Mouse (Mus musculus) stomach, embryonic 15.5 days (tissue): ENCODE data around the gene Rpl29. TPM values are rescaled to one million over a fixed set of nuclear protein-coding genes. Genes with fewer than 3 reads are reported as not detected.

Experiments used
- ATAC-seq: fragments of 200-750 bp; cut with Nextera tagmentation; 2 replicates; pipeline ENCODE4 v1.8.0; 2017; ENCODE audit warnings: low read depth, moderate number of reproducible peaks, moderate TSS enrichment; ENCODE audit not compliant: insufficient read depth, low FRiP score
- H3K27ac ChIP-seq: fragments of 300-500 bp; sonication (generic); 2 replicates; pipeline ENCODE4 v1.5.1; 2015; ENCODE audit warnings: mild to moderate bottlenecking, inconsistent platforms
- H3K27me3 ChIP-seq: fragments of 300-500 bp; sonication (generic); replicated peaks from 2 replicates; pipeline ENCODE4 v1.6.1; 2015; ENCODE audit warnings: inconsistent platforms
- H3K36me3 ChIP-seq: fragments of 300-500 bp; sonication (generic); 2 replicates; pipeline ENCODE4 v1.6.1; 2015; ENCODE audit warnings: inconsistent platforms
- H3K4me1 ChIP-seq: fragments of 300-500 bp; sonication (generic); 2 replicates; pipeline ENCODE4 v1.6.1; 2015; ENCODE audit warnings: inconsistent platforms
- H3K4me2 ChIP-seq: fragments of 300-500 bp; sonication (generic); 2 replicates; pipeline ENCODE4 v1.6.1; 2015; ENCODE audit warnings: mild to moderate bottlenecking, inconsistent platforms
- H3K4me3 ChIP-seq: fragments of 300-500 bp; sonication (generic); replicated peaks from 2 replicates; pipeline ENCODE4 v1.5.1; 2015; ENCODE audit warnings: inconsistent platforms
- H3K9ac ChIP-seq: fragments of 300-500 bp; sonication (generic); 2 replicates; pipeline ENCODE4 v1.6.1; 2015; ENCODE audit warnings: inconsistent platforms
- H3K9me3 ChIP-seq: fragments of 300-500 bp; sonication (generic); 2 replicates; pipeline ENCODE4 v1.6.1; 2016; ENCODE audit warnings: inconsistent platforms
- WGBS: fragments of 180-500 bp; shearing (Covaris S2); methylation state at CpG from one replicate; pipeline ENCODE4 v1.1.7; 2015; 5-methylcytosine and 5-hydroxymethylcytosine counted together
- polyA plus RNA-seq: library from polyadenylated mRNA; unstranded; fragments of >200 nt; fragmentation: Nextera tagmentation; extraction: Ambion mirVana; gene quantifications from 2 replicates; pipeline ENCODE4 v1.2.1, GENCODE M21; 2015

Gene Rpl29
- polyA plus RNA-seq, 1 experiment from 2014 or later: 805 TPM

DNA sequence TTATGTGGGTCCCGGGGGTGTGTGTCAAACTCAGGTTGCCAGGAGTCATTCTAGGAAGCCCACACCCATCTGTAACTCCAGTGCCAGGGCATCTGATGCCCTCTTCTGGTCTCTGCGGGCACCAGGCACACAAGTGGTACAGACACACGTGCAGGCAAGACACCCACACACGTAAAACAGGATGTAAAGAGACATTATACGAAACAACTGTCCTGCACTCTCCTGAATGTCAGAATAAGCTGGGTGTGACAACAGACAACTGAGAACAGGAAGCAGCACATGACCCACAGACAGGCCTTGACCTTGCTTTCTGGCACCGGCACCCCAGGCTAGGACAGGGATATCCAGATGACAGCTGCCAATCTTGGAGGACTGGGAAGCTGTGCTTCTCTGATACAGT lies 40.1 kb downstream of the Rpl29 start:
- Histone ChIP-seq H3K27me3 (peaks cover 6% of the 10 kb centered on the region; the same call in 1 of the 2 replicates), H3K4me2 (no peak overlapping the region), H3K4me3 (no peak overlapping the region), H3K9ac (no peak overlapping the region), H3K4me1 (peaks cover 27% of the 10 kb centered on the region), H3K9me3 (no peaks in the 10 kb centered on the region), H3K27ac (no peak overlapping the region), H3K36me3 (no peaks in the 10 kb centered on the region)
- 62% methylated on average over 6 of the region's 6 CpGs for WGBS
- ATAC-seq: no peak

DNA sequence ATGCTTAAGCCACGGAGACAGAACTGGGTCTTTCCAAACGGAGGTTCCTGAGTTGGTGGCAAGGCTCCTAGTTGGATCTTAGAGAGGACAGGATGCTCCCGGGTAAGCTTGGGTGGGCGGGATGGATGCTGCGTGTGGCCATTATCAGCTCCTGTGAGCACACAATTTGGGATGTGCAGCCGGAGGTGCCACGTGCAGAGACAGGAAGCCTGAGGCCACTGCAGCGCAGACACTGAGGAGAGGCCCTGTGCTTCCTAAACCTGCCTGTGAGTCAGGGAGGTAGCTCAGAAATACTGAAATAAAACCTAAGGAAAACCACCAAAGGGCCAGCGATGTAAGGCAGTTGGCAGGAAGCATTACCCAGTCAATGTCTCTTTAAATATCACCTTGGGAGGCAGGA lies 40.5 kb downstream of the Rpl29 start:
- no peaks in the 10 kb centered on the region for H3K36me3 ChIP-seq
- H3K9ac ChIP-seq: no peak overlapping the region
- H3K27me3 ChIP-seq: 0 out of 2 replicates have a peak, but pooled peaks cover 5% of the 10 kb centered on the region
- H3K27ac ChIP-seq: 0 out of 2 replicates have a peak overlapping the region, but pooled peaks have one; percentile 8
- H3K9me3 ChIP-seq: no peaks in the 10 kb centered on the region
- no peak for ATAC-seq
- H3K4me2 ChIP-seq: no peak overlapping the region
- 58% methylated on average over 9 of the region's 9 CpGs for WGBS
- peaks cover 27% of the 10 kb centered on the region for H3K4me1 ChIP-seq
- H3K4me3 ChIP-seq: no peak overlapping the region

DNA sequence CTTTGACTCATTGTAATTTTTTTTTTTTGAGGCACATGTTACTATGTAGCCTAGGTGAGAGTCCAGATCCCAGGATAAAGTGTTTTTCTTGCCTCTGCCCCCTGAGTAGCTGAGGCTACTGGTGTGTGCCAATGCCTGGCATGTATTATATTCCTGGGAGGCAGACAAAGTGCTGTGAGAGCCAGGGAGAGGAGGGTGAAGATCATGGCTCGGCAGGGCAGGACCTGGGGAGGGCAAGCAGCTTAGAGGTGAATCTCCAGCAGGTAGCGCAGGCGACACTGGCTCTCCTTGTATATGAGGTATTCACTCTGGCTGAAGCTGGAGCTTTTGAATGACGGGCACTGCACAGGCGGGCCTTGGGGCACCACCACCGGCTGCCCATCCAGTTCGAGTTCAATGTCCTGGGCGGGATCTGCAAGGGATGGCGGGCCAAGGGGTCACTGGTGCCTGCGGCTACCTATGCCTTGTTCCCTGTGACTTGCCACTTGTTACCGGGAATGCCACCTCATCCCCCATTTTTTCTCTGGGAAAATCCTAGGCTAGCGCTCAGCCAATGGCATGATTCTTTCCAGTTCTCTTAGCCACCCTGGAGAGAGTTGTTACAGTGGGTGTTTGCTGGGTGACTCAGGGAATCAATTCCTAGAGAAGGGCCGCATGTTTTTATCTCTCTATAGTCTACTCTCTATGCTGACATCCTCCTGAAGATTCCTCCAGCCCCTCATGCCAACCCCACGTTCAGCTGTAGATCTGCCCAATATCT lies 41.9 kb downstream of the Rpl29 start:
- H3K9ac ChIP-seq: no peak overlapping the region
- ATAC-seq: no peak
- H3K36me3 ChIP-seq: no peaks in the 10 kb centered on the region
- no peak overlapping the region for H3K27ac ChIP-seq
- no peaks in the 10 kb centered on the region for H3K9me3 ChIP-seq
- no peak overlapping the region for H3K4me3 ChIP-seq
- no peaks in the 10 kb centered on the region for H3K27me3 ChIP-seq
- H3K4me2 ChIP-seq: peak overlapping the region; percentile 42
- H3K4me1 ChIP-seq: peaks cover 36% of the 10 kb centered on the region
- WGBS: 67% methylated on average over 14 of the region's 14 CpGs

DNA sequence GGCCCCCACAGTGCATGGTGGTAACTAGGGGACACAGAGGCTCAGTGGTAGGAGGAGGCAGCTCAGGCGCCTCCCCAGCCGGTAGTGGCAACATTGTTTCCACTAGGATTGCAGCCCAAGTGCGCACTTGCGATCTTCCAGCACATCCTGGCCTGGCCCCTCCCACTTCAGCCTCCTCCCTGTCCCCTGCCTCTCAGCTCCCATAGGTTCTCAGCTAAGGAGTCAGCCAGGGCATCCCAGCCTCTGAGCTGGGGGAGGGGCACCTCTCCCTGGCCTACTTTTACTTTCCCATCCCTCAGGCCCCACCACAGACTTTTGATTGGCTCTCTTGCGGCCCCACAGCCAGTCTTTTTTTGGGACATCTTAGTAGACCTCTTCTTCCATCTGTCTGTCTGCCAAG lies 42.6 kb downstream of the Rpl29 start:
- no peaks in the 10 kb centered on the region for H3K36me3 ChIP-seq
- H3K4me2 ChIP-seq: peak overlapping the region; percentile 42
- 14% methylated on average over 5 of the region's 5 CpGs for whole genome bisulfite sequencing
- no peak overlapping the region for H3K27ac ChIP-seq
- H3K4me3 ChIP-seq: no peak overlapping the region
- no peaks in the 10 kb centered on the region for H3K9me3 ChIP-seq
- peaks cover 41% of the 10 kb centered on the region for H3K4me1 ChIP-seq
- H3K9ac ChIP-seq: no peak overlapping the region
- H3K27me3 ChIP-seq: no peaks in the 10 kb centered on the region
- no peak for ATAC-seq

DNA sequence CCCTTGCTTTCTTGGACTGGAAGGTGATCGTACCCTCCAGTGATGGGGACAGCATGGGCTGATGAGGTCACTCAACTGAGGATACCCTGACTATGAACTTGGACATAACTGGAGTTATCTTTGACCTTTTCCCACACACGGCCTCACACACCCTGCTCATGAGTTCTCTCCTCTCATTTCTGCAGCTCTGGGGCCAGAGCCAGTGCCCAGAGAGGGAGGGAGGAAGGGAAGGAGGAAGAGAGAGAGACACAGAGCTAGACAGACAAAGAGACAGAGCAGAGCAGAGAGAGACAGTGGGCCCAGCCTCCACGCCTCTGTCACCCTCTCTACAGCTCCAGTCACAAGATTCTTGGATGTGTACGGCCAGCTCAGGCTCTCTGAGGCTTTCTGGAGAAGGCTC lies 43.1 kb downstream of the Rpl29 start:
- H3K4me2 ChIP-seq: no peak overlapping the region
- H3K36me3 ChIP-seq: no peaks in the 10 kb centered on the region
- no peak for ATAC-seq
- WGBS: 63% methylated on average over 4 of the region's 4 CpGs
- no peaks in the 10 kb centered on the region for H3K9me3 ChIP-seq
- peaks cover 41% of the 10 kb centered on the region for H3K4me1 ChIP-seq
- no peak overlapping the region for H3K9ac ChIP-seq
- H3K4me3 ChIP-seq: no peak overlapping the region
- H3K27me3 ChIP-seq: no peaks in the 10 kb centered on the region
- H3K27ac ChIP-seq: peak overlapping the region; percentile 1; the same call in 1 of the 2 replicates

DNA sequence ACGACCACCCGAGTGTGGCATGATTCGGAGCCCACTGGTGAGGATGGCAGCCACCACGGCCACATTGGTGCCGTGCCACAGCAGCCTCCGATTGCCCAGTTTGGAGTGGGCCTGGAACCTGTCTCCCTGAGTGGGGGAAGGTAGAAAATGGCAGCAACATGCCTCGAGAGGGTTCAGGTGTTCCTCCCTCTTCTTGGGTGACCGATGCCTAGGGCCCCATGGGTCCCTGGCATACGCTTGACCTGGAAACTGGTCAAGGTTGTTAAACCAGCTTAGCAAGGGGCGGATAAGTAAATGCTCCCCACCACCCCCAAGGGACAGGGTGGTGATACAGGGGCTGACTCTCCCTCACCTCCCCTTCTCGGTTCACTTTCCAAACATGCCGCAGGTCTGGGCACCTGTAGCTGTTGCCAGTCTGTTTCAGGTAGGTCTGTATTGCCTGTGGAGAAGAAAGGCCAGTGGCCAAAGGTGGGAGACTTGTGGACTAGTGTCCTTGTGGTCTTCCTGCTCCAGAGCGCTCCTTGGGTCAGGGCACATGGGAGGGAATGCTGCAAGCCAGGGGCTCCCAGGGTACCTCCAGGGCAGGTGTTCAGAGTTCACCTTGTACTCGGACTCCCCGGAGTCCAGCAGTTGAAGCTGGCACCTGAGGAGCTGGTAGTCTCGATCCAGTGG lies 44.0 kb downstream of the Rpl29 start:
- no peak overlapping the region for H3K4me3 ChIP-seq
- no peak for ATAC-seq
- H3K27me3 ChIP-seq: no peaks in the 10 kb centered on the region
- H3K4me1 ChIP-seq: peaks cover 47% of the 10 kb centered on the region
- H3K9ac ChIP-seq: no peak overlapping the region
- no peak overlapping the region for H3K4me2 ChIP-seq
- H3K36me3 ChIP-seq: no peaks in the 10 kb centered on the region
- WGBS: 87% methylated on average over 16 of the region's 16 CpGs
- H3K27ac ChIP-seq: no peak overlapping the region
- H3K9me3 ChIP-seq: no peaks in the 10 kb centered on the region

DNA sequence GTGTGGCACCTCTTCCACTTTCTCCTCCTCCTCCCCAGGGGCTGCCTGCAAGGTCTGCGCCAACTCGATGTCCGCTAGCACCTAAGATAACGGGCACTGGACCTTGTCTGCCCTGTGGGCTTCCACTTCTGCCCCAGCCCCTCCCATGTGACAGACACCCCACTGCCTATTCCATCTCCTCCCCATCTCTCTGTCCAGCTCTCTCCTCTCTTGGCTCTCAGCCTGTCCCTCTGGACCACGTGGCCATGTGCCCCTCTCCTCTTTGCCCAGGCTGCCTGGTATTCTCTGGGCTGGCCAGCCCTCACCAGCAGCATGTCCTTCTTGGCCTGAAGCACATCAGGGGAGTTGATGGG lies 44.5 kb downstream of the Rpl29 start:
- Histone ChIP-seq H3K36me3 (no peaks in the 10 kb centered on the region), H3K4me3 (no peak overlapping the region), H3K4me1 (peaks cover 50% of the 10 kb centered on the region), H3K9ac (no peak overlapping the region), H3K27me3 (no peaks in the 10 kb centered on the region), H3K4me2 (no peak overlapping the region), H3K27ac (no peak overlapping the region), H3K9me3 (no peaks in the 10 kb centered on the region)
- 75% methylated on average over 5 of the region's 5 CpGs for WGBS
- no peak for ATAC-seq

DNA sequence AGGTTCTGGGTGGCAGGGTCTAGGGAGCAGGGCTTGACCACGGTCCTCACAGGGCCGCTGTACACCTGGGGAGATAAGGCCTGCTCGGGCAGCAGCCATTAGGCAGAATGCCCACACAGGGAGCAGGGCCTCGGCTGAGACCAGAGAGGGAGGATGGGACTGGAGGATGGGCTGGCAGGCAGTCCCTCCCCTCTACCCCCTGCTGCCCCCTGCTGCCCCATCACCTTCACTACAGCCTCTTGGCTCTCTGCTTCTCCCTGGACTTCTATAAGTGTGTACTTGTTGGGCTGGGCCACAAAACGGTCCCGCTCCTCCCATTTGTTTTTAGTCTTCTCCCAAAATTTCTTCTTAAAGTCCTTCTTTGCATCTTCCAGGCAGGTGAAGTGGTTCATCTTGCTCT lies 45.2 kb downstream of the Rpl29 start:
- 10% methylated on average over 6 of the region's 6 CpGs for whole genome bisulfite sequencing
- Histone ChIP-seq H3K4me1 (peaks cover 53% of the 10 kb centered on the region), H3K4me3 (no peak overlapping the region), H3K27me3 (no peaks in the 10 kb centered on the region), H3K4me2 (0 out of 2 replicates have a peak overlapping the region, but pooled peaks have one; percentile 8), H3K36me3 (no peaks in the 10 kb centered on the region), H3K9ac (no peak overlapping the region), H3K9me3 (no peaks in the 10 kb centered on the region), H3K27ac (no peak overlapping the region)
- ATAC-seq: no peak

DNA sequence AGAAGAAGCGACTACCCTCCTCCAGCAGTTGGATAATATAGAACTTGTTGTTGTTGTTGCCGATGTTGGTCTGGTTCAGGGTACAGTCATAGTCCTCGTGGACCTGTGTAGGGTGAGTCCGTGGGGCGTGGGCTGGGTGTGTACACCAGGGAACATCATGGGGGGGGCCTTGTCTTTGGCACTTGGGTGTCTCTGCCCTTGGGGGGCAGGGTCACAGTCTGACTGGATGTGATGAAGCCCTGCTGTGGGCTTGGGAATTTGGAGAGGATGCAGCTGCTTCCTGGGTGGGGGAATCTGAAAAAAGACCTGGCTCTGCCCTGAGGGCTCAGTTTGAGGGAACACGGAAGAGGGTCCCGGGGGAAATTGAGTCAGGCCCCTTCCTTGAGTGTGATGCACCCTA lies 45.8 kb downstream of the Rpl29 start:
- Histone ChIP-seq H3K27ac (no peak overlapping the region), H3K9me3 (no peaks in the 10 kb centered on the region), H3K4me2 (0 out of 2 replicates have a peak overlapping the region, but pooled peaks have one; percentile 57), H3K4me3 (no peak overlapping the region), H3K36me3 (no peaks in the 10 kb centered on the region), H3K4me1 (peaks cover 53% of the 10 kb centered on the region), H3K27me3 (no peaks in the 10 kb centered on the region), H3K9ac (no peak overlapping the region)
- 63% methylated on average over 7 of the region's 7 CpGs for WGBS
- no peak for ATAC-seq

DNA sequence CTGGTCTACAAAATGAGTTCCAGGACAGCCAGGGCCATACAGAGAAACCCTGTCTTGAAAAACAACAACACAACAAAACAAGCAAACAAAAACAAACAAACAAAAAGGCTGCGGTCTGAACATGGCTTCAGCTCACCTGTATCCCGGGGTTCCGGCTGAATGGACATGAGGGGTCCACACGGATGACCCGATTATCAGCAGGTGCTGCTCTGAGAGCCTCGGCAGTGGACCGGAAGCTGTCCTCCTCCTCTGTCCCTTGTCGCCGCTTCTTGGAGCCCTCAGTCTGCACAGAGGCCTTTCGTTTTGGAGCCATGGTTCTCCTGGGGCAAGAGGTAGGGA lies 46.4 kb downstream of the Rpl29 start, which contains the start of gene Rrp9:
TSS of gene Rrp9 (plus strand) at position 301 of the 339 bp plus-strand sequence.
- Histone ChIP-seq H3K4me2 (peak within 1 kb of the TSS; percentile 57), H3K4me3 (peak within 1 kb of the TSS; percentile 26), H3K9me3 (no peaks in the 10 kb centered on the region), H3K27me3 (no peaks in the 10 kb centered on the region), H3K4me1 (peaks cover 53% of the 10 kb centered on the region), H3K27ac (peak within 1 kb of the TSS; percentile 83), H3K36me3 (peaks cover under 1% of the 10 kb centered on the region; the same call in 1 of the 2 replicates), H3K9ac (0 out of 2 replicates have a peak within 1 kb of the TSS, but pooled peaks have one; percentile 2)
- no peak for ATAC-seq
- 85% methylated on average over 10 of the region's 10 CpGs for WGBS

DNA sequence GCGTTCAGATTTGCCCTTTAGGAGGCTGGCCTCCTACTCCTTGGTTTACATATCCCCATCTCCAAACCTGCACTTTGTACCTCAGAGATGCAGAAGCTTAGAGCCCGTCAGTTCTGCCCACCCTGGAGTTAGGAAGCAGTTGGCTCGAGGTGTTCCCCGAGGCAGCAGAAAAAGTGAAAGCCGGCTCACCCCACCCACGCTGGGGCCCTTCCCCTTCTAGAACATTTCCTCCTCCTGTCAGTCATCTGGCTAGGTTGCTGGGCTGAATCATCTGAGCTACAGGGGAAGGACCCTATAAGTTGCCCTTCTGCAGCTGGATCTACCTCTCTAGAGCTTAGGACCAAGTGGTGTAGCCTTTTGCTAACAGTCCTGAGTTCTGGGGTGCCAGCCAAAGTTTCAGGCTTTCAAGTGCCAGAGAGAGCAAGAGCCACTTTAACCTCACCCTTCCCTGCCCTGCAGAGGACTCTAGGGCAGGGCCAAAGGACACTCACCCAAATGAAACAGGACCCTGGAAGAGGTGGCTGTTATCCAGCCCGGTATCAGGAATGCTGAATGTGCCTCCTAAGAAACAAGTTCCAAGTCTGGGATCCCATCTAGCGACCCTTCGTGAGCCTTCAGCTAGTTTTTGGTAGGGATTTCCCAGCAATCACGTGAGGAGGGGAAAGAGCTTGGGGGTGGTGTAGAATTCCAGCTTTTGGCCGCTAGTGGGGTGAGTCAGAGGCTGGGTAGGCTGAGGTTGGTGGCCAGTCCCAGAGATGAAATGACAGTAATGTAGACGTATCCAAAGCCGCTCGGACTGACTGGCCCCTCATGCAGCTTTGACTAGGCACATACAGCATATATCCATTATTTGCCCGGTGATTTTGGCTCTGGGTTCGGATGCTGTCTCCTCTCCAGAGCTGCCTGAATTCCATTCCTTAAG lies 47.0 kb downstream of the Rpl29 start:
- peak overlapping the region; percentile 26 for H3K4me3 ChIP-seq
- no peaks in the 10 kb centered on the region for H3K9me3 ChIP-seq
- H3K4me1 ChIP-seq: peaks cover 53% of the 10 kb centered on the region
- 0 out of 2 replicates have a peak overlapping the region, but pooled peaks have one; percentile 2 for H3K9ac ChIP-seq
- H3K4me2 ChIP-seq: peak overlapping the region; percentile 57
- peak overlapping the region; percentile 83 for H3K27ac ChIP-seq
- peaks cover 5% of the 10 kb centered on the region; the same call in 1 of the 2 replicates for H3K36me3 ChIP-seq
- WGBS: 21% methylated on average over 16 of the region's 16 CpGs
- ATAC-seq: peak; percentile 20
- H3K27me3 ChIP-seq: no peaks in the 10 kb centered on the region
